ENCODE assay signal across 9 mouse cellular contexts in genomic region chr4:155176210-155176609, GRCm38 (mm10). TPM values are rescaled to one million over a fixed set of nuclear protein-coding genes. Genes with fewer than 3 reads are reported as not detected.
A peak's percentile ranks its signal among the peaks of the same experiment; 100 is the strongest.
DNase-seq lines count a peak whose midpoint lies in the region; ATAC-seq and TF ChIP-seq lines count a peak whose summit lies in the region.
"Had no signal": no experiment of that assay in that cellular context is flagged by ENCODE, and none has a peak within 500 bp of the region (broad histone marks: within the 10 kb centered on the region; RNA-seq: fewer than 3 reads in every experiment).

No protein-coding gene starts in this region.

- ATAC-seq in hindbrain, embryonic 14.5 days (ENCODE audit: low FRiP score), result no peak

- 0 out of 2 replicates have a peak, but pooled peaks cover 3% of the 10 kb centered on the region for H3K36me3 ChIP-seq in hindbrain, embryonic 10.5 days
- H3K36me3 ChIP-seq in hindbrain, embryonic 14.5 days (replicated peaks; ENCODE audit: control insufficient read depth, insufficient read depth), result no peaks in the 10 kb centered on the region
- H3K36me3 ChIP-seq in E14TG2a.4 (ENCODE audit: insufficient read depth, low read length), result peaks cover 20% of the 10 kb centered on the region; the same call in 1 of the 2 replicates
- no peaks in the 10 kb centered on the region for H3K36me3 ChIP-seq in limb, embryonic 10.5 days
- no peaks in the 10 kb centered on the region for H3K36me3 ChIP-seq in thymus, adult 2 months (ENCODE audit: control insufficient read depth, insufficient read depth, low read length)

- no peak overlapping the region for H3K4me2 ChIP-seq in hindbrain, embryonic 14.5 days (replicated peaks)
- H3K4me2 ChIP-seq: liver, embryonic 15.5 days had no signal

- no peak overlapping the region for H3K9ac ChIP-seq in hindbrain, embryonic 14.5 days
- H3K9ac ChIP-seq: liver, embryonic 15.5 days had no signal

- no peaks in the 10 kb centered on the region for H3K27me3 ChIP-seq in hindbrain, embryonic 10.5 days (ENCODE audit: insufficient read depth, poor library complexity, severe bottlenecking)
- H3K27me3 ChIP-seq in hindbrain, embryonic 14.5 days (ENCODE audit: control insufficient read depth, insufficient read depth, low read length), result no peaks in the 10 kb centered on the region
- H3K27me3 ChIP-seq in E14TG2a.4 (ENCODE audit: insufficient read depth, low read length), result no peaks in the 10 kb centered on the region
- no peaks in the 10 kb centered on the region for H3K27me3 ChIP-seq in limb, embryonic 10.5 days (ENCODE audit: low read depth, poor library complexity, severe bottlenecking)
- H3K27me3 ChIP-seq in thymus, adult 2 months (ENCODE audit: control insufficient read depth, insufficient read depth, low read length), result no peaks in the 10 kb centered on the region
- H3K27me3 ChIP-seq: liver, embryonic 15.5 days had no signal

- no peak for TF ChIP-seq CTCF in E14TG2a.4 (conservative IDR thresholded peaks at IDR 0.05; ENCODE audit: low read length)
- TF ChIP-seq CTCF in brain, embryonic 14.5 days (IDR thresholded peaks at IDR 0.05; ENCODE audit: borderline replicate concordance, extremely low read depth, insufficient read depth, insufficient read length), result no peak
- TF ChIP-seq CTCF in thymus, adult 2 months (IDR thresholded peaks at IDR 0.05; ENCODE audit: borderline replicate concordance, control insufficient read depth, extremely low read depth, insufficient read depth, low read length, poor library complexity), result no peak

- peaks cover 91% of the 10 kb centered on the region for H3K4me1 ChIP-seq in hindbrain, embryonic 10.5 days (replicated peaks)
- peaks cover 77% of the 10 kb centered on the region for H3K4me1 ChIP-seq in hindbrain, embryonic 14.5 days (replicated peaks; ENCODE audit: control insufficient read depth, insufficient read depth, low read length)
- peaks cover 91% of the 10 kb centered on the region for H3K4me1 ChIP-seq in E14TG2a.4 (replicated peaks; ENCODE audit: low read depth, low read length)
- H3K4me1 ChIP-seq in limb, embryonic 10.5 days, result peaks cover 90% of the 10 kb centered on the region
- peaks cover 68% of the 10 kb centered on the region for H3K4me1 ChIP-seq in thymus, adult 2 months (replicated peaks; ENCODE audit: control insufficient read depth, insufficient read depth, low read length)

- peak overlapping the region; percentile 92 for H3K27ac ChIP-seq in hindbrain, embryonic 10.5 days
- no peak overlapping the region for H3K27ac ChIP-seq in hindbrain, embryonic 14.5 days
- peak overlapping the region; percentile 74 for H3K27ac ChIP-seq in limb, embryonic 10.5 days
- H3K27ac ChIP-seq in thymus, adult 2 months (ENCODE audit: control insufficient read depth, insufficient read depth, low read length), result no peak overlapping the region
- H3K27ac ChIP-seq: liver, embryonic 15.5 days had no signal

- TF ChIP-seq POLR2A in brain, embryonic 14.5 days (IDR thresholded peaks at IDR 0.05; ENCODE audit: borderline replicate concordance, extremely low read depth, insufficient read depth, insufficient read length, poor library complexity, severe bottlenecking), result no peak
- no peak for TF ChIP-seq POLR2A in thymus, adult 2 months (IDR thresholded peaks at IDR 0.05; ENCODE audit: control insufficient read depth, extremely low read depth, insufficient read depth, low read length, poor library complexity)

- 48% methylated on average over 3 of the region's 3 CpGs for WGBS in hindbrain, embryonic 10.5 days
- WGBS in hindbrain, embryonic 14.5 days, result 38% methylated on average over 3 of the region's 3 CpGs
- 28% methylated on average over 3 of the region's 3 CpGs for WGBS in limb, embryonic 10.5 days
- WGBS in thymus, adult 2 months, result 66% methylated on average over 3 of the region's 3 CpGs

- no peaks in the 10 kb centered on the region for H3K9me3 ChIP-seq in hindbrain, embryonic 10.5 days
- no peaks in the 10 kb centered on the region for H3K9me3 ChIP-seq in hindbrain, embryonic 14.5 days (ENCODE audit: control insufficient read depth, low read length)
- H3K9me3 ChIP-seq in E14TG2a.4 (ENCODE audit: low read length), result no peaks in the 10 kb centered on the region
- no peaks in the 10 kb centered on the region for H3K9me3 ChIP-seq in limb, embryonic 10.5 days (replicated peaks)
- H3K9me3 ChIP-seq: liver, embryonic 15.5 days had no signal

- DNase-seq in hindbrain, embryonic 10.5 days (ENCODE audit: low spot score), result no peak
- no peak for DNase-seq in hindbrain, embryonic 14.5 days (ENCODE audit: low spot score)
- DNase-seq in brain, embryonic 14.5 days (ENCODE audit: low read depth), result peak; percentile 26
- no peak for DNase-seq in limb, embryonic 10.5 days (ENCODE audit: low spot score)
- DNase-seq in right cerebral cortex, adult 2 months (ENCODE audit: low spot score in 2 of 2), result no peak
- DNase-seq in thymus, adult 2 months, result no peak
- DNase-seq: kidney, postnatal 25 days had no signal

- no peak overlapping the region for H3K4me3 ChIP-seq in hindbrain, embryonic 10.5 days
- H3K4me3 ChIP-seq in hindbrain, embryonic 14.5 days (replicated peaks; ENCODE audit: low read length), result no peak overlapping the region
- peak overlapping the region; percentile 48; the same call in 1 of the 2 replicates for H3K4me3 ChIP-seq in E14TG2a.4 (replicated peaks; ENCODE audit: low read length)
- no peak overlapping the region for H3K4me3 ChIP-seq in limb, embryonic 10.5 days
- H3K4me3 ChIP-seq in thymus, adult 2 months (ENCODE audit: control insufficient read depth, insufficient read depth, low read length), result no peak overlapping the region
- H3K4me3 ChIP-seq: liver, embryonic 15.5 days had no signal

RNA-seq across cellular contexts. Expression of gene Ski, which starts 46.2 kb away (rescaled TPM):
- 9.3 and 10.1 TPM in 2 replicates for polyA plus RNA-seq in hindbrain, embryonic 10.5 days (2016; fragmentation: Nextera tagmentation; extraction: Ambion mirVana)
- polyA plus RNA-seq in hindbrain, embryonic 14.5 days (2014; fragmentation: Nextera tagmentation; extraction: Ambion mirVana), result 15.1 and 15.6 TPM in 2 replicates
- 38.6 and 55.2 TPM in 2 replicates for polyA plus RNA-seq in brain, embryonic 14.5 days (2012; rRNA removed)
- 9.6 and 10.6 TPM in 2 replicates for polyA plus RNA-seq in limb, embryonic 10.5 days (2016; fragmentation: Nextera tagmentation; extraction: Ambion mirVana)
- polyA plus RNA-seq in thymus, adult 2 months (2012; rRNA removed), result 70.5 and 79.5 TPM in 2 replicates

Comparison
In these comparisons a context has a peak if more than half of its experiments do, and no peak if none do; other contexts are left out.
1. H3K27ac ChIP-seq: peak in hindbrain, embryonic 10.5 days (single experiment) and limb, embryonic 10.5 days (single experiment); none in hindbrain, embryonic 14.5 days (single experiment) and thymus, adult 2 months (single experiment).